Mouse (Mus musculus) spleen, adult 2 months (tissue): ENCODE data around the gene Gm26602.

Experiments
- CTCF ChIP-seq: fragments of 200-500 bp; IDR thresholded peaks from 2 replicates; pipeline ENCODE4 v1.5.1; 2011; ENCODE audit warnings: mild to moderate bottlenecking, inconsistent platforms; ENCODE audit not compliant: insufficient read depth, insufficient read length, insufficient replicate concordance; ENCODE audit errors: extremely low read depth
- POLR2A ChIP-seq: fragments of 200-500 bp; IDR thresholded peaks from 2 replicates; pipeline ENCODE4 v1.6.1; 2011; ENCODE audit warnings: low read depth, low read length, inconsistent platforms

- TF ChIP-seq CTCF: no peak
- no peak for TF ChIP-seq POLR2A
Observed at GRCm38 (mm10) chr10:79874290-79874862, 36.3 kb upstream of the Gm26602 start, which contains the start of the genes Prtn3 and Plppr3.
